Mouse (Mus musculus): Measurements from ENCODE around the gene Fignl1.
A peak's percentile ranks its signal among the peaks of the same experiment; 100 is the strongest.

GRCm38 (mm10) chr11:11811906-11812480, 3.2 kb upstream of the Fignl1 start:
- TF ChIP-seq CTCF (IDR thresholded peaks at IDR 0.05; ENCODE audit: insufficient read depth, low read length) (peak; percentile 99), POLR2A (IDR thresholded peaks at IDR 0.05; ENCODE audit: borderline replicate concordance, extremely low read depth, low read depth, low read length) (no peak)

All from lung, adult 2 months (tissue).